Mouse (Mus musculus): ENCODE measurements around the gene H2al2a.

DNA sequence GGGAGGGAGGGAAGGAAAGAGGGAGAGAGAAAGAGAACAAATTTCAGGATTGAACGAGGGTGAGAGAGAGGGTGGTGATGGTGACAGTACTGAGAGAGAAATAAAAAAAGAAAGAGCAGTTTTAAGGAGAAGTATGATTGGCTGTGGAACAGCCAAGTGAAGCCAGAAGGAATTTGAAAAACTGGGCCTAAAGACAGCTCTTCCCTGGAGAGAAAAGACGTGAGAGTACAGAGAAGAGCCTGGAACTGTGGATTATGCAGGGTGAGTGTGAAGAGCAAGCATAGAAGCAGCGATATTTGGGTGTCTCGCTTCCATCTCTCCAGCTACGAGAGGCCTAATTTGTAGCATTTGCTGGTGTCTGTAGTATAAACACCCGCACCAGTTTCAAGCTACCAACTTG, 14.5 kb upstream of the H2al2a start:
- TF ChIP-seq CTCF (IDR thresholded peaks at IDR 0.05; ENCODE audit: borderline replicate concordance, insufficient read depth, low read depth, low read length) (no peak), POLR2A (IDR thresholded peaks at IDR 0.05; ENCODE audit: borderline replicate concordance, insufficient read depth, low read length) (no peak)
